Mouse (Mus musculus): ENCODE measurements around the gene Ift74. TPM values are rescaled to one million over a fixed set of nuclear protein-coding genes. Genes with fewer than 3 reads are reported as not detected.
A peak's percentile ranks its signal among the peaks of the same experiment; 100 is the strongest.

Gene Ift74
- polyA plus RNA-seq (2015; fragmentation: Nextera tagmentation; extraction: Ambion mirVana): 4.2 and 4.4 TPM in 2 replicates

GRCm38 (mm10) chr4:94613972-94614626 lies at the start of gene Ift74:
Gene Ift74, plus strand, starts transcription at chr4:94614491.
- 2% methylated on average over 29 of the region's 29 CpGs for WGBS (ENCODE audit: insufficient replicate concordance)
- Histone ChIP-seq H3K4me1 (ENCODE audit: insufficient read depth) (peaks cover 9% of the 10 kb centered on the region), H3K27me3 (ENCODE audit: insufficient read depth, low read length) (no peaks in the 10 kb centered on the region), H3K4me2 (ENCODE audit: low read depth, low read length) (peak within 1 kb of the TSS; percentile 96), H3K9me3 (ENCODE audit: low read length) (no peaks in the 10 kb centered on the region), H3K36me3 (replicated peaks; ENCODE audit: insufficient read depth, low read length) (no peaks in the 10 kb centered on the region), H3K4me3 (ENCODE audit: low read depth, low read length) (peak within 1 kb of the TSS; percentile 61), H3K9ac (replicated peaks) (peak within 1 kb of the TSS; percentile 79), H3K27ac (ENCODE audit: low read depth) (peak within 1 kb of the TSS; percentile 52)
- DNase-seq (peak; percentile 93), ATAC-seq (peak; percentile 100)
- TF ChIP-seq CTCF (IDR thresholded peaks at IDR 0.05; ENCODE audit: low read depth) (no peak), EP300 (IDR thresholded peaks at IDR 0.05; ENCODE audit: low read depth) (peak; percentile 64; the same call in 1 of the 2 replicates)

GRCm38 (mm10) chr4:94572677-94573076 lies 41.6 kb upstream of the Ift74 start:
- Histone ChIP-seq H3K27me3 (ENCODE audit: insufficient read depth, low read length) (no peaks in the 10 kb centered on the region), H3K4me3 (ENCODE audit: low read depth, low read length) (no peak overlapping the region), H3K36me3 (replicated peaks; ENCODE audit: insufficient read depth, low read length) (peaks cover 29% of the 10 kb centered on the region), H3K4me2 (ENCODE audit: low read depth, low read length) (no peak overlapping the region), H3K4me1 (ENCODE audit: insufficient read depth) (no peaks in the 10 kb centered on the region), H3K9ac (replicated peaks) (no peak overlapping the region), H3K9me3 (ENCODE audit: low read length) (no peaks in the 10 kb centered on the region), H3K27ac (ENCODE audit: low read depth) (no peak overlapping the region)
- 92% methylated on average over 4 of the region's 4 CpGs for WGBS (ENCODE audit: insufficient replicate concordance)
- ATAC-seq (no peak), DNase-seq (no peak)
- TF ChIP-seq EP300 (IDR thresholded peaks at IDR 0.05; ENCODE audit: low read depth) (no peak), CTCF (IDR thresholded peaks at IDR 0.05; ENCODE audit: low read depth) (no peak)

- H3K9me3 ChIP-seq (ENCODE audit: low read length): no peaks in the 10 kb centered on the region
- DNase-seq (no peak), ATAC-seq (no peak)
- no peak overlapping the region for H3K4me2 ChIP-seq (ENCODE audit: low read depth, low read length)
- H3K36me3 ChIP-seq (replicated peaks; ENCODE audit: insufficient read depth, low read length): peaks cover 3% of the 10 kb centered on the region; the same call in 1 of the 2 replicates
- peak overlapping the region; percentile 16 for H3K9ac ChIP-seq (replicated peaks)
- TF ChIP-seq CTCF (IDR thresholded peaks at IDR 0.05; ENCODE audit: low read depth) (no peak), EP300 (IDR thresholded peaks at IDR 0.05; ENCODE audit: low read depth) (no peak)
- WGBS (ENCODE audit: insufficient replicate concordance): 46% methylated on average over 4 of the region's 4 CpGs
- peak overlapping the region; percentile 11; the same call in 1 of the 2 replicates for H3K27ac ChIP-seq (ENCODE audit: low read depth)
- peaks cover 12% of the 10 kb centered on the region for H3K4me1 ChIP-seq (ENCODE audit: insufficient read depth)
- H3K4me3 ChIP-seq (ENCODE audit: low read depth, low read length): no peak overlapping the region
- H3K27me3 ChIP-seq (ENCODE audit: insufficient read depth, low read length): no peaks in the 10 kb centered on the region
Measured at GRCm38 (mm10) chr4:94591765-94592381, 22.4 kb upstream of the Ift74 start.

GRCm38 (mm10) chr4:94592709-94593108 lies 21.6 kb upstream of the Ift74 start:
- no peak for ATAC-seq
- no peak overlapping the region for H3K4me3 ChIP-seq (ENCODE audit: low read depth, low read length)
- no peak overlapping the region for H3K9ac ChIP-seq (replicated peaks)
- 0 out of 2 replicates have a peak, but pooled peaks cover 1% of the 10 kb centered on the region for H3K36me3 ChIP-seq (replicated peaks; ENCODE audit: insufficient read depth, low read length)
- no peaks in the 10 kb centered on the region for H3K9me3 ChIP-seq (ENCODE audit: low read length)
- H3K27ac ChIP-seq (ENCODE audit: low read depth): no peak overlapping the region
- H3K27me3 ChIP-seq (ENCODE audit: insufficient read depth, low read length): no peaks in the 10 kb centered on the region
- H3K4me2 ChIP-seq (ENCODE audit: low read depth, low read length): no peak overlapping the region
- no peak for TF ChIP-seq EP300 (IDR thresholded peaks at IDR 0.05; ENCODE audit: low read depth)
- no peak for TF ChIP-seq CTCF (IDR thresholded peaks at IDR 0.05; ENCODE audit: low read depth)
- DNase-seq: no peak
- H3K4me1 ChIP-seq (ENCODE audit: insufficient read depth): peaks cover 12% of the 10 kb centered on the region

GRCm38 (mm10) chr4:94601395-94601794 lies 12.9 kb upstream of the Ift74 start:
- no peak overlapping the region for H3K9ac ChIP-seq (replicated peaks)
- H3K4me2 ChIP-seq (ENCODE audit: low read depth, low read length): peak overlapping the region; percentile 93; the same call in 1 of the 2 replicates
- H3K4me1 ChIP-seq (ENCODE audit: insufficient read depth): peaks cover 6% of the 10 kb centered on the region
- no peak overlapping the region for H3K27ac ChIP-seq (ENCODE audit: low read depth)
- no peaks in the 10 kb centered on the region for H3K27me3 ChIP-seq (ENCODE audit: insufficient read depth, low read length)
- ATAC-seq (no peak), DNase-seq (no peak)
- H3K4me3 ChIP-seq (ENCODE audit: low read depth, low read length): no peak overlapping the region
- H3K9me3 ChIP-seq (ENCODE audit: low read length): no peaks in the 10 kb centered on the region
- 75% methylated on average over 4 of the region's 4 CpGs for WGBS (ENCODE audit: insufficient replicate concordance)
- H3K36me3 ChIP-seq (replicated peaks; ENCODE audit: insufficient read depth, low read length): no peaks in the 10 kb centered on the region
- TF ChIP-seq EP300 (IDR thresholded peaks at IDR 0.05; ENCODE audit: low read depth) (no peak), CTCF (IDR thresholded peaks at IDR 0.05; ENCODE audit: low read depth) (peak; percentile 37)

GRCm38 (mm10) chr4:94602496-94603030 lies 11.7 kb upstream of the Ift74 start:
- H3K9me3 ChIP-seq (ENCODE audit: low read length): no peaks in the 10 kb centered on the region
- under 1% methylated on average over 33 of the region's 33 CpGs for WGBS (ENCODE audit: insufficient replicate concordance)
- H3K36me3 ChIP-seq (replicated peaks; ENCODE audit: insufficient read depth, low read length): no peaks in the 10 kb centered on the region
- peak overlapping the region; percentile 97 for H3K9ac ChIP-seq (replicated peaks)
- H3K27ac ChIP-seq (ENCODE audit: low read depth): peak overlapping the region; percentile 96
- ATAC-seq (peak; percentile 68), DNase-seq (no peak)
- TF ChIP-seq EP300 (IDR thresholded peaks at IDR 0.05; ENCODE audit: low read depth): no peak
- TF ChIP-seq CTCF (IDR thresholded peaks at IDR 0.05; ENCODE audit: low read depth): no peak
- no peaks in the 10 kb centered on the region for H3K27me3 ChIP-seq (ENCODE audit: insufficient read depth, low read length)
- peak overlapping the region; percentile 93 for H3K4me2 ChIP-seq (ENCODE audit: low read depth, low read length)
- H3K4me3 ChIP-seq (ENCODE audit: low read depth, low read length): peak overlapping the region; percentile 100
- peaks cover 6% of the 10 kb centered on the region for H3K4me1 ChIP-seq (ENCODE audit: insufficient read depth)

Data from liver, postnatal 0 days (tissue).